Mouse (Mus musculus): Measurements from ENCODE around the gene Ptpro. TPM values are rescaled to one million over a fixed set of nuclear protein-coding genes. Genes with fewer than 3 reads are reported as not detected.

Gene Ptpro
- polyA plus RNA-seq, 2 experiments, result 0.40 to 0.55 TPM

GRCm38 (mm10) chr6:137494801-137495200 lies 242.7 kb downstream of the Ptpro start:
- WGBS (ENCODE audit: insufficient replicate concordance), result 74% methylated on average over 1 of the region's 1 CpGs
- Histone ChIP-seq H3K4me3 (ENCODE audit: insufficient read depth in 1 of 2, low read depth in 2 of 2, low read length in 2 of 2) (no peak overlapping the region), H3K27ac (no peak overlapping the region), H3K4me1 (replicated peaks; ENCODE audit: control insufficient read depth in 2 of 2, insufficient read depth in 2 of 2, low read length in 1 of 2) (no peaks in the 10 kb centered on the region), H3K9me3 (ENCODE audit: control insufficient read depth, low read length) (no peaks in the 10 kb centered on the region), H3K36me3 (replicated peaks; ENCODE audit: control insufficient read depth, insufficient read depth, low read depth) (no peaks in the 10 kb centered on the region), H3K9ac (replicated peaks) (no peak overlapping the region), H3K4me2 (ENCODE audit: low read depth) (no peak overlapping the region), H3K27me3 (ENCODE audit: control insufficient read depth, insufficient read depth, low read length) (no peaks in the 10 kb centered on the region)
- ATAC-seq (ENCODE audit: insufficient read depth) (no peak), DNase-seq (ENCODE audit: low read depth in 3 of 3, low spot score in 3 of 3) (no peak)
- TF ChIP-seq EP300 (IDR thresholded peaks at IDR 0.05; ENCODE audit: low read depth), result no peak
- no peak for TF ChIP-seq CTCF (IDR thresholded peaks at IDR 0.05; ENCODE audit: low read depth)

- Histone ChIP-seq H3K9me3 (ENCODE audit: control insufficient read depth, low read length) (no peaks in the 10 kb centered on the region), H3K27ac (no peak overlapping the region), H3K4me3 (ENCODE audit: insufficient read depth in 1 of 2, low read depth in 2 of 2, low read length in 2 of 2) (no peak overlapping the region), H3K9ac (replicated peaks) (no peak overlapping the region), H3K4me1 (replicated peaks; ENCODE audit: control insufficient read depth in 2 of 2, insufficient read depth in 2 of 2, low read length in 1 of 2) (no peaks in the 10 kb centered on the region), H3K27me3 (ENCODE audit: control insufficient read depth, insufficient read depth, low read length) (no peaks in the 10 kb centered on the region), H3K36me3 (replicated peaks; ENCODE audit: control insufficient read depth, insufficient read depth, low read depth) (no peaks in the 10 kb centered on the region), H3K4me2 (ENCODE audit: low read depth) (no peak overlapping the region)
- ATAC-seq (ENCODE audit: insufficient read depth) (no peak), DNase-seq (ENCODE audit: low read depth in 3 of 3, low spot score in 3 of 3) (no peak)
- TF ChIP-seq EP300 (IDR thresholded peaks at IDR 0.05; ENCODE audit: low read depth) (no peak), CTCF (IDR thresholded peaks at IDR 0.05; ENCODE audit: low read depth) (no peak)
- 70% methylated on average over 6 of the region's 6 CpGs for WGBS (ENCODE audit: insufficient replicate concordance)
Measured at GRCm38 (mm10) chr6:137495233-137495632, 243.1 kb downstream of the Ptpro start.

- Histone ChIP-seq H3K27me3 (ENCODE audit: control insufficient read depth, insufficient read depth, low read length) (no peaks in the 10 kb centered on the region), H3K27ac (no peak overlapping the region), H3K4me3 (ENCODE audit: insufficient read depth in 1 of 2, low read depth in 2 of 2, low read length in 2 of 2) (no peak overlapping the region), H3K9me3 (ENCODE audit: control insufficient read depth, low read length) (no peaks in the 10 kb centered on the region), H3K36me3 (replicated peaks; ENCODE audit: control insufficient read depth, insufficient read depth, low read depth) (no peaks in the 10 kb centered on the region), H3K9ac (replicated peaks) (no peak overlapping the region), H3K4me1 (replicated peaks; ENCODE audit: control insufficient read depth in 2 of 2, insufficient read depth in 2 of 2, low read length in 1 of 2) (no peaks in the 10 kb centered on the region), H3K4me2 (ENCODE audit: low read depth) (no peak overlapping the region)
- 0 out of 2 replicates have a peak, but pooled peaks have one; percentile 15 for ATAC-seq (ENCODE audit: insufficient read depth)
- DNase-seq (ENCODE audit: low read depth in 3 of 3, low spot score in 3 of 3), result no peak
- no peak for TF ChIP-seq EP300 (IDR thresholded peaks at IDR 0.05; ENCODE audit: low read depth)
- no peak for TF ChIP-seq CTCF (IDR thresholded peaks at IDR 0.05; ENCODE audit: low read depth)
- 79% methylated on average over 2 of the region's 2 CpGs for WGBS (ENCODE audit: insufficient replicate concordance)
Measured at GRCm38 (mm10) chr6:137496562-137496961, 244.4 kb downstream of the Ptpro start.

- no peaks in the 10 kb centered on the region for H3K36me3 ChIP-seq (replicated peaks; ENCODE audit: control insufficient read depth, insufficient read depth, low read depth)
- H3K4me3 ChIP-seq (ENCODE audit: insufficient read depth in 1 of 2, low read depth in 2 of 2, low read length in 2 of 2), result no peak overlapping the region
- H3K27me3 ChIP-seq (ENCODE audit: control insufficient read depth, insufficient read depth, low read length), result no peaks in the 10 kb centered on the region
- 72% methylated on average over 8 of the region's 8 CpGs for WGBS (ENCODE audit: insufficient replicate concordance)
- no peaks in the 10 kb centered on the region for H3K4me1 ChIP-seq (replicated peaks; ENCODE audit: control insufficient read depth in 2 of 2, insufficient read depth in 2 of 2, low read length in 1 of 2)
- no peak overlapping the region for H3K4me2 ChIP-seq (ENCODE audit: low read depth)
- H3K9ac ChIP-seq (replicated peaks), result no peak overlapping the region
- H3K9me3 ChIP-seq (ENCODE audit: control insufficient read depth, low read length), result no peaks in the 10 kb centered on the region
- H3K27ac ChIP-seq, result no peak overlapping the region
- no peak for ATAC-seq (ENCODE audit: insufficient read depth)
- DNase-seq (ENCODE audit: low read depth in 3 of 3, low spot score in 3 of 3), result no peak
- TF ChIP-seq CTCF (IDR thresholded peaks at IDR 0.05; ENCODE audit: low read depth), result no peak
- TF ChIP-seq EP300 (IDR thresholded peaks at IDR 0.05; ENCODE audit: low read depth), result no peak
Measured at GRCm38 (mm10) chr6:137497208-137497835, 245.2 kb downstream of the Ptpro start.

GRCm38 (mm10) chr6:137498781-137499180 lies 246.7 kb downstream of the Ptpro start:
- no peak for TF ChIP-seq CTCF (IDR thresholded peaks at IDR 0.05; ENCODE audit: low read depth)
- TF ChIP-seq EP300 (IDR thresholded peaks at IDR 0.05; ENCODE audit: low read depth), result no peak
- no peak for ATAC-seq (ENCODE audit: insufficient read depth)
- Histone ChIP-seq H3K4me1 (replicated peaks; ENCODE audit: control insufficient read depth in 2 of 2, insufficient read depth in 2 of 2, low read length in 1 of 2) (0 out of 4 replicates have a peak, but pooled peaks cover 0 to 2% of the 10 kb centered on the region in 2 experiments), H3K9me3 (ENCODE audit: control insufficient read depth, low read length) (no peaks in the 10 kb centered on the region), H3K27ac (no peak overlapping the region), H3K36me3 (replicated peaks; ENCODE audit: control insufficient read depth, insufficient read depth, low read depth) (no peaks in the 10 kb centered on the region), H3K4me3 (ENCODE audit: insufficient read depth in 1 of 2, low read depth in 2 of 2, low read length in 2 of 2) (no peak overlapping the region), H3K4me2 (ENCODE audit: low read depth) (no peak overlapping the region), H3K27me3 (ENCODE audit: control insufficient read depth, insufficient read depth, low read length) (no peaks in the 10 kb centered on the region), H3K9ac (replicated peaks) (no peak overlapping the region)
- WGBS (ENCODE audit: insufficient replicate concordance), result 63% methylated on average over 6 of the region's 6 CpGs
- no peak for DNase-seq (ENCODE audit: low read depth in 3 of 3, low spot score in 3 of 3)

Measured in liver, embryonic 14.5 days (tissue).